Mouse (Mus musculus): ENCODE measurements at regions not wholly inside any gene's neighbourhood (a gene's known extent, or its start where the extent isn't known, plus 50 kb on each side); places are given as distances from the start of the nearest gene placed in this dataset.

DNA sequence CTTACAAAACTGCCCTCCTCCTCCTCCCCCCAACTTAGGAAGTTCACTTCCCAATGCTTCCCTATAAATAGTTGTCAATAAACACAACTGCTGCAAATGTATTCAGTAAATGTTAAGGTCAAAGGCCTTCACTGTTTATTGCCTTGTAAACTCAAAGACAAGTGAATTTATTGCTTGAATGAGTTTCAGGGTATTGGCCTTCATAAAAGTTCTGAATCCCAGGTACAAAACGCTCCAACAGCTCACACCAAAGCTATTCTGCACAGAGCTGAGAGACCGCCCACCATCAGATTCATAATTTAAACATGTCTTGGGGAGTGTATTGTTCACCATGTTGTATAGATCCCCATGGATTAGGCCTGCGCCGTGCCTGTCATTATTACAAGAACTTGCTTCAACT lies 53.9 kb upstream of the Cdkn3 start:
- Histone ChIP-seq H3K4me3 (no peak overlapping the region), H3K9me3 (no peaks in the 10 kb centered on the region), H3K27ac (no peak overlapping the region), H3K36me3 (no peaks in the 10 kb centered on the region), H3K27me3 (peaks cover 18% of the 10 kb centered on the region; the same call in 1 of the 2 replicates), H3K4me1 (peaks cover 10% of the 10 kb centered on the region; the same call in 1 of the 2 replicates), H3K4me2 (no peak overlapping the region), H3K9ac (no peak overlapping the region)
- ATAC-seq (ENCODE audit: insufficient number of reproducible peaks, low FRiP score, low TSS enrichment, low read depth): no peak
- 32% methylated on average over 4 of the region's 4 CpGs for WGBS

DNA sequence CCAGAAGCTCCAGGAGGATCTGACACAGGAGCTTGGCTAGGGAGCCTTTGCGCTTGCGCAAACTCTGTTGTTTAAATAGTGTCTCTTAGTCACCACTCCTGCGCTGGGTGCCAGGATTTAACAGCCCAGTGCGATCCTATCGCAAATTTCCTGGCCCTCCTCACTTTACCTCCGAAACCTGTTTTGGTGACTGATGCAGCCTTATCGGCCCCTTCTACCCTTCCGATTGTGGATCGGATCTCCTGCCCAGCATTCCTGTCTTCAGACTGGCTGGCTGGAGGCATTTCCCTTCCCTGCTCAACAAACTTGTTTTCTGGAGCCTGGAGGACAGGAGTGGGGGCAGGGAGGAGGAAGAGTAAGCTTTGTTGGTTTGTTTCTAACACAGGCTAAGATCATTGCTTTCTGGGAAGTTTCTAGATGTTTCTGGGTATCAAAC lies 56.0 kb upstream of the Cdkn3 start:
- no peak overlapping the region for H3K9ac ChIP-seq
- 44% methylated on average over 9 of the region's 9 CpGs for WGBS
- ATAC-seq (ENCODE audit: insufficient number of reproducible peaks, low FRiP score, low TSS enrichment, low read depth): no peak
- no peak overlapping the region for H3K4me3 ChIP-seq
- no peak overlapping the region for H3K4me2 ChIP-seq
- peaks cover 15% of the 10 kb centered on the region; the same call in 1 of the 2 replicates for H3K27me3 ChIP-seq
- H3K27ac ChIP-seq: no peak overlapping the region
- H3K36me3 ChIP-seq: no peaks in the 10 kb centered on the region
- H3K4me1 ChIP-seq: peaks cover 8% of the 10 kb centered on the region; the same call in 1 of the 2 replicates
- no peaks in the 10 kb centered on the region for H3K9me3 ChIP-seq

DNA sequence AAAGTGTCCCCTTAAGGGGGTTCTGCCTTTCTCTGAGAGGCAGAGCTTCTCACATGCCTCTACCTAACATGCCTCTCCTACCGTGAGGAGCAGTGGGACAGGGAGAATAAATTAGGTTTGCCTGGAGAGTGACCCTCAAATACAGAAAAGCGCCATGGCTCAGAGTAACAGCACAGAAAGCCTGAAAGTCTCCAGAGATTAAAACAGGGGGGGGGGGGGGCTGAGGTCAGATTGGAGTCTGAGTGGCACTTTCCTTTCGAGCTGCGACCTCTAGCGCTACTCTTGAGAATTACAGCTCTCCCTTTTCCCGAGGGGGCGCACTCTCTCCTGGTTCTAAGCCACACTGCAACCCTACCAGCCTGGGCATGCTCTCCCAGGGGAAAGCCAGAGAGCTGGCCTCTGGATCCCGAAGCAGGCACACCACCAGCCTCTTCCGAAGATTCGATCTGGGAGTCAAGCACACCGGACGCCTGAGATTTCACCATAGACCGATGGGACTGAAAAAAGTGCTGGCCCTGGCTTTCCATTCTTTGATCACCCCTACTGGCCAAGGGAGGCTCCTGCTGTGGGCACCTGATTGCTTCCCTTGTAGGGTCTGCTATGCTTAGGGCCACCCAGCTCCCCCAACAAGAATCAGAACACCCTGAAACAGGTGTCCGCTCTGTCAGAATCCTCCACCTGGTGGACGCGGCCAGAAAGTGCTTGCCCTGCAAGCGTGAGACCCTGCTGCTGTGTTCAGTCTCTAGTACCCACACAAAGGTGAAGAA lies 57.5 kb upstream of the Cdkn3 start:
- ATAC-seq (ENCODE audit: insufficient number of reproducible peaks, low FRiP score, low TSS enrichment, low read depth): 0 out of 2 replicates have a peak, but pooled peaks have one; percentile 30
- H3K36me3 ChIP-seq: no peaks in the 10 kb centered on the region
- no peak overlapping the region for H3K27ac ChIP-seq
- WGBS: 34% methylated on average over 17 of the region's 17 CpGs
- no peak overlapping the region for H3K9ac ChIP-seq
- peaks cover 8% of the 10 kb centered on the region; the same call in 1 of the 2 replicates for H3K4me1 ChIP-seq
- H3K27me3 ChIP-seq: peaks cover 15% of the 10 kb centered on the region; the same call in 1 of the 2 replicates
- no peaks in the 10 kb centered on the region for H3K9me3 ChIP-seq
- H3K4me2 ChIP-seq: no peak overlapping the region
- H3K4me3 ChIP-seq: no peak overlapping the region

DNA sequence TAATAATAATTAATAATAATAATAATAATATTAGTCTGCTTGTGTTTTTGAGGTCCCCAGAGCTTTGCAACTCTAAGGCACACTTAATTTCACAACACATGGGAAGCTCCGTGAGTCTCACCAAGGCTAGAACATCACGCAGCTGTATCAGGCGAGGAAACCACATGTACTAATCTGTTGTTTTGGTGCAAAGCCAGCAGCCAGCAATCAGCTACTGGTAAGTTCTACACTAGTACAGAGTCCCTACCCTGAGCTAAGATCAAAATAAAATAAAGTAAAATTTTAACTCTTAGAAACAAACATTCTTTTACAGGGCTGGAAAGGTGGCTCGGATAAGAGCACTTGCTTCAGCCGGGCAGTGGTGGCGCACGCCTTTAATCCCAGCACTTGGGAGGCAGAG lies 67.8 kb upstream of the Cdkn3 start:
- 88% methylated on average over 7 of the region's 7 CpGs for WGBS
- H3K4me2 ChIP-seq: no peak overlapping the region
- H3K9me3 ChIP-seq: no peaks in the 10 kb centered on the region
- no peak for ATAC-seq (ENCODE audit: insufficient number of reproducible peaks, low FRiP score, low TSS enrichment, low read depth)
- no peaks in the 10 kb centered on the region for H3K36me3 ChIP-seq
- no peaks in the 10 kb centered on the region; the same call in 1 of the 2 replicates for H3K4me1 ChIP-seq
- H3K27ac ChIP-seq: no peak overlapping the region
- no peak overlapping the region for H3K4me3 ChIP-seq
- H3K27me3 ChIP-seq: no peaks in the 10 kb centered on the region
- no peak overlapping the region for H3K9ac ChIP-seq

DNA sequence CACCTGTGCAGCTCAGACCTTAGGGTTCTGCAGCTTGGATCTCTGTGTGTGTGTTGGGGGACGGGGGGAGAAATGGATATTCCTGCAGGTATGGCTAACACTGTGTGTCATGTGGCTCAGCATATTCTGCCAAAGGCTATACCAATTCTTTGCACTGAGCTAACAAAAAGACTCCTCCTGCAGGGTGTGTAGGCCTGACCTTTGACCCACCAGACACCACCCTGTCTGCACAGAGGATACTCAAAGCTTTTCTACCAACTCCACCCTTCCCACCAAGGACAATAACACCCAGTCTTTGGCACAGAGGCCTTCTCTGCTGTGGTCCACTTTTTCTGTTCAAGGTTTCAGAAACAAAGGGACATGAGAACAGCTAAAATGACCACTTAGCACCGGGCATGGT lies 68.3 kb upstream of the Cdkn3 start:
- WGBS: 85% methylated on average over 2 of the region's 2 CpGs
- Histone ChIP-seq H3K9ac (no peak overlapping the region), H3K4me2 (no peak overlapping the region), H3K27me3 (no peaks in the 10 kb centered on the region), H3K9me3 (no peaks in the 10 kb centered on the region), H3K4me1 (no peaks in the 10 kb centered on the region; the same call in 1 of the 2 replicates), H3K36me3 (no peaks in the 10 kb centered on the region), H3K4me3 (no peak overlapping the region), H3K27ac (no peak overlapping the region)
- ATAC-seq (ENCODE audit: insufficient number of reproducible peaks, low FRiP score, low TSS enrichment, low read depth): no peak

DNA sequence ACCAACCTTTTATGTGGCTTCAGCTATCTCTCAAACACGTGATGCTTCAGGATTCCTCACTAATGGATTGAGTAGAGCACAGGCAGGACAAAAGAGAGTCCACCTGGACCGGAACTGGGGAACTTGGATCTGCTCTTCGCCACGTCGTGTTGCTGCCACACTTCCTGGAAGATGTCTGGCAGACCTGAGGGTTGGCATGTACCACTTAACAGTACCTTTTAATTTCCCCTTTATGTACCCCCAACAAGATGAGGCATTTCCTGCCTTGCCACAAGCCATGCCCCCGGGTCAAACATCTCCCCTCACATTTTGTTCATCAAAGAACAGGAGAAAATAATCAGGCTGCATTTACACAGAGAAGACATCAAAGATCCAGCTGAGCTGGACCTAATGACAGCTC lies 77.6 kb upstream of the Cdkn3 start:
- H3K27ac ChIP-seq: no peak overlapping the region
- no peaks in the 10 kb centered on the region for H3K9me3 ChIP-seq
- H3K36me3 ChIP-seq: no peaks in the 10 kb centered on the region
- WGBS: 42% methylated on average over 6 of the region's 6 CpGs
- no peak overlapping the region for H3K4me2 ChIP-seq
- ATAC-seq (ENCODE audit: insufficient number of reproducible peaks, low FRiP score, low TSS enrichment, low read depth): no peak
- no peak overlapping the region for H3K9ac ChIP-seq
- H3K27me3 ChIP-seq: no peaks in the 10 kb centered on the region
- peaks cover 21% of the 10 kb centered on the region for H3K4me1 ChIP-seq
- H3K4me3 ChIP-seq: no peak overlapping the region

DNA sequence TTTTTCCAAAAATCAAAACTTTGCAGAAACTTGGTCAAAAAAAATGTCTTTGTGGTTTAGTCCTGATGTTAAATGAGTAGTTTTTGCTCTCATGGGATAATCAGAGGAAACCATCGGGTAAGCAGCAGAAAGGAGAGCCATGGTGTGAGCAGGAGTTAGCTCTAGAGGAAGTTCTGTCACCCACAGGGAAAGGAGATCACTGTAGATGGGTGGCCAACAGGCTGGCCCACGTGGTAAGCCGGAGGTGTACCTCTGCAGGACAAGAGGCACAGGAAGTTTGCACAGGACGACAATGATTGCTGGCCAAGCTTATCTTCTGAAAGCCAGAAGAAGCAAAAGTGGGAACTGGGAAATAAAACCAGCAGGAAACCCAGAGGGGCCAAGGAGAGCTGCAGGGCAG lies 81.4 kb upstream of the Cdkn3 start:
- no peak for ATAC-seq (ENCODE audit: insufficient number of reproducible peaks, low FRiP score, low TSS enrichment, low read depth)
- Histone ChIP-seq H3K27me3 (no peaks in the 10 kb centered on the region), H3K9me3 (no peaks in the 10 kb centered on the region), H3K4me1 (peaks cover 21% of the 10 kb centered on the region), H3K9ac (no peak overlapping the region), H3K27ac (no peak overlapping the region), H3K36me3 (no peaks in the 10 kb centered on the region), H3K4me2 (no peak overlapping the region), H3K4me3 (no peak overlapping the region)
- WGBS: 46% methylated on average over 4 of the region's 4 CpGs

DNA sequence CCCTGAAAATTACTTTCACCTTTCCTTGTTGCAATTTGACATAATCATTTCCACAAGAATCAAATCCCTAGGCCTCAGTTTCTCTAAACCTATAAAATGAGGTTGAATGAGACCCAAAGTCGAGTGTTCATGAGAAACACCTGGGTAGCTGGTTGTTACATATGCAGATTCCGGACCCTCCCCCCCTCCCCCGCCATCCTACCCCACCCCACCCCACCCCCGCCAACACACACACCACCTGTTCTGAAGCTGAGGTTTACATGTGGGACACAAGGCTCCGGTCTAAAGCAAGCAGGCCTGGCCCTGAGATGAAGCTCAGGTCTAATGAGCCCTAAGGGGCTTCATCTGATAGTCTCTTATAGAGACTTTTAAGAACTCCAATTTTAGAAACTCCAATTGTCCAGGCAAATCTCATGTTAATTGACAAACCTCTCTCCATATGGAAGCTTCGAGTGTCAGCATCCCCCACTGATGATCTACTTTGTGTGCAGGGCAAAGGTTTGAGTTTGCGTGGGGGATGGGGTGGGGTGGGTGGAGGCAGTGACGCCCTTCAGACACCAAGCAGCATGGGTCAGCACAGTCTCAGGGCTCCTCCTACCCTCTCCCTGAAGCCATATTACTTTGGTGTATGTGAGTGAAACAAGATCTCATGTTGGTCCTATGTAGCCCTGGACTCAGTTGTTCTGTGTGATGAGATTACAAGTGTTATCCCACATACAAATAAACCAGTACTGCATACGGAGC lies 88.7 kb upstream of the Cdkn3 start:
- Histone ChIP-seq H3K27ac (no peak overlapping the region), H3K9ac (no peak overlapping the region), H3K4me1 (no peaks in the 10 kb centered on the region), H3K36me3 (no peaks in the 10 kb centered on the region), H3K27me3 (no peaks in the 10 kb centered on the region), H3K4me2 (no peak overlapping the region), H3K4me3 (no peak overlapping the region), H3K9me3 (no peaks in the 10 kb centered on the region)
- 0 out of 2 replicates have a peak, but pooled peaks have one; percentile 10 for ATAC-seq (ENCODE audit: insufficient number of reproducible peaks, low FRiP score, low TSS enrichment, low read depth)
- WGBS: 55% methylated on average over 9 of the region's 9 CpGs

DNA sequence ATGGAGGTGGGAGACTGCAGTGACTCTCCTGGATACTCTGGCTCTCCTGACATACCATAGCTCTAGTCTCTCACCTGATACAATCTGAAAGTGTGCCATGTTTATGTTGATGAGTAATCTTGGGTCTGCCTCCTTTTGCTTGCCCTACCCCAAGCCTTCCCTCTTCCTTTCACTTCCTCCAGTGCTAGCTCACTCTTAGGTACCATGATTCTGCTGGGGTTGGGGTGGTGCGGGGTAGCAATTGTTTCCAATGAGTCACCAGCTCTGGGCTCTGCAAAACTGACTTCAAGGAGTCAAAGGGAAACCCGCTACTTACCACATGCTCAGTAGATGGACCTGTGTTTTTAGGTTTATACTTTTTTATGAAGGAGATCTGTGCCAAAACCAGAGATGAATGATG lies 89.3 kb upstream of the Cdkn3 start:
- Histone ChIP-seq H3K9ac (no peak overlapping the region), H3K27me3 (no peaks in the 10 kb centered on the region), H3K9me3 (no peaks in the 10 kb centered on the region), H3K4me2 (no peak overlapping the region), H3K4me3 (no peak overlapping the region), H3K27ac (no peak overlapping the region), H3K4me1 (no peaks in the 10 kb centered on the region), H3K36me3 (no peaks in the 10 kb centered on the region)
- WGBS: 55% methylated on average over 2 of the region's 2 CpGs
- ATAC-seq (ENCODE audit: insufficient number of reproducible peaks, low FRiP score, low TSS enrichment, low read depth): 0 out of 2 replicates have a peak, but pooled peaks have one; percentile 30

DNA sequence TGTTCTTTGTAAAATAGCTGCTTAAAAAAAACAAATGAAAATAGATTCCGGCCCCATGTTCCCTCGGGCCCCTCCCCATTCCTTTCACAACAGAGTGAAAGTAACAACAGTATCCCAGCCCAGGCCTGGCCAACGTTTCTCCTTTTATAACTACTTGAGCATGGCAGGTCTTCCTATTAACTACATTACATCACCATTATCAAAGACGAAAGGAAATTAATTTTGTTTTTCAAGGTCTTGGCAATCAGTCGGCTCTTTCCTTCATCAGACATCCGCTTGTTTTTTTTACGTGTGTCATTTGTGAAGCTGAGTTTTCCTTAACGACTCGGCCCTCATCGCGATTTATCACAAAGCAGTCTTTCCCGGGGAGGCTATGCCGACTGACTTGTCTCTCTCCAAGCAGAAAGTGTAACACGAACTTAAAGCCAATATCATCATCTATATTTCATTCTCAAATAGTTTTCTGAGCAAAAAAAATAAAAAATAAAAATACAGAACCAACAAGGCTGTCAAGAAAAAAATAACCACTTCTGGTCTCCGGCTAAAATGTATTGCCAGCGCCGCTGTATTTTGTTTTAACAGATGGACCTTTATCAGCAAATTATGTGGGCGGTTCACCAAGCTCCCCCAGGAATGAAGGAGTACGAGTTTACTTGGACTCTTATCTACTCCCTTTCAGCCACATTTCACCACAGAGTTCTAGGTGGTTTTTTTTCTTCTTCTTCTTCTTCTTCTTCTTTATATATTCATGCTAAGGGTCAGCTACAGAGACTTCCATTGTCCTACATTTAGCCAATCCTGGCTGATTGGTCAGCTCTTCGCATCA lies 89.9 kb upstream of the Cdkn3 start:
- Histone ChIP-seq H3K4me2 (no peak overlapping the region), H3K9ac (no peak overlapping the region), H3K9me3 (no peaks in the 10 kb centered on the region), H3K27me3 (no peaks in the 10 kb centered on the region), H3K27ac (no peak overlapping the region), H3K4me3 (no peak overlapping the region), H3K36me3 (no peaks in the 10 kb centered on the region), H3K4me1 (no peaks in the 10 kb centered on the region)
- WGBS: 54% methylated on average over 20 of the region's 20 CpGs
- no peak for ATAC-seq (ENCODE audit: insufficient number of reproducible peaks, low FRiP score, low TSS enrichment, low read depth)

DNA sequence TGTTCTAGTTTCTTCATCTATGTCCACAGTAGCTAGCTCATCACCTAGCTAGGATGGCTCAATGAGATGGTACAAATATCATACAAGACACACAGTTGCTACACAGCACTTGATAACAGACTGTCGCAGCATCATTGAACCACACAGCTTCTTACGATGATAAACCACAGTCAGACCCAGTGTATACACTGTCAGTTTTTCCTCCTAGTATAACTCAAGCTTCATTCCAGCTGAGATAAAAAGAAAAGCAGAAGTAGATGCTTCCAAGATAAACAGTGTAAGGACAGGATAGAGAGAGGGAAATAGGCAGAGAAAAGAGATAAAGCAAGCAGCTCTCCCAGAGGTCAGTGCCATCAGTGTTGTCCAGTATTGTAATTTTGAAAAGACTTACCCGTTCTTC lies 92.1 kb upstream of the Cdkn3 start:
- WGBS: 97% methylated on average over 3 of the region's 3 CpGs
- no peaks in the 10 kb centered on the region for H3K9me3 ChIP-seq

More for the DNA sequence above, 92.1 kb upstream of the Cdkn3 start:
- Histone ChIP-seq H3K4me1 (no peaks in the 10 kb centered on the region), H3K36me3 (no peaks in the 10 kb centered on the region), H3K27ac (no peak overlapping the region), H3K4me3 (no peak overlapping the region), H3K4me2 (no peak overlapping the region), H3K27me3 (peaks cover 3% of the 10 kb centered on the region; the same call in 1 of the 2 replicates), H3K9ac (no peak overlapping the region)
- ATAC-seq (ENCODE audit: insufficient number of reproducible peaks, low FRiP score, low TSS enrichment, low read depth): no peak
